Mouse (Mus musculus) embryonic facial prominence, embryonic 14.5 days (tissue): ENCODE measurements around the gene Aktip. TPM values are rescaled to one million over a fixed set of nuclear protein-coding genes. Genes with fewer than 3 reads are reported as not detected.

ENCODE experiments used
- ATAC-seq: fragments of 200-750 bp; cut with Nextera tagmentation; 2 replicates; pipeline ENCODE4 v1.8.0; 2017; ENCODE audit warnings: low read depth, moderate number of reproducible peaks, moderate TSS enrichment
- DNase-seq: peaks from one replicate; pipeline ENCODE4 v3.0.0-alpha.2; 2015; ENCODE audit warnings: low spot score
- H3K27ac ChIP-seq: fragments of 300-500 bp; sonication (generic); replicated peaks from 2 replicates; pipeline ENCODE4 v1.5.1; 2014; ENCODE audit warnings: low read depth, mild to moderate bottlenecking, low read length, moderate library complexity
- H3K27me3 ChIP-seq: fragments of 300-500 bp; sonication (generic); replicated peaks from 2 replicates; pipeline ENCODE4 v1.6.1; 2014; ENCODE audit warnings: low read length; ENCODE audit not compliant: control insufficient read depth, insufficient read depth
- H3K36me3 ChIP-seq: fragments of 300-500 bp; sonication (generic); 2 replicates; pipeline ENCODE4 v1.6.1; 2014; ENCODE audit warnings: low read length, mixed read lengths; ENCODE audit not compliant: control insufficient read depth, insufficient read depth
- H3K4me1 ChIP-seq: fragments of 300-500 bp; sonication (generic); 2 replicates; pipeline ENCODE4 v1.6.1; 2014; ENCODE audit warnings: antibody characterized with exemption, low read length; ENCODE audit not compliant: control insufficient read depth, insufficient read depth
- H3K4me2 ChIP-seq: fragments of 300-500 bp; sonication (generic); 2 replicates; pipeline ENCODE4 v1.6.1; 2014; ENCODE audit warnings: low read depth, mild to moderate bottlenecking, low read length, moderate library complexity, mixed read lengths
- H3K4me3 ChIP-seq: fragments of 300-500 bp; sonication (generic); 2 replicates; pipeline ENCODE4 v1.5.1; 2014; ENCODE audit warnings: low read depth, mild to moderate bottlenecking, low read length
- H3K9ac ChIP-seq: fragments of 300-500 bp; sonication (generic); 2 replicates; pipeline ENCODE4 v1.6.1; 2014; ENCODE audit warnings: low read depth, mild to moderate bottlenecking, low read length, moderate library complexity, mixed read lengths
- H3K9me3 ChIP-seq: fragments of 300-500 bp; sonication (generic); 2 replicates; pipeline ENCODE4 v1.6.1; 2016; ENCODE audit warnings: low read length; ENCODE audit not compliant: control insufficient read depth
- WGBS: fragments of 180-500 bp; shearing (Covaris S2); extraction: QIAGEN DNeasy Blood & Tissue Kit; methylation state at CpG from one replicate; pipeline ENCODE4 v1.1.7; 2014; 5-methylcytosine and 5-hydroxymethylcytosine counted together
- polyA plus RNA-seq: library from polyadenylated mRNA; unstranded; fragments of >200 nt; fragmentation: Nextera tagmentation; extraction: Ambion mirVana; gene quantifications from 2 replicates; pipeline ENCODE4 v1.2.1, GENCODE M21; 2014

Aktip gene
- polyA plus RNA-seq, 1 experiment from 2014 or later: 58.5 TPM

DNA sequence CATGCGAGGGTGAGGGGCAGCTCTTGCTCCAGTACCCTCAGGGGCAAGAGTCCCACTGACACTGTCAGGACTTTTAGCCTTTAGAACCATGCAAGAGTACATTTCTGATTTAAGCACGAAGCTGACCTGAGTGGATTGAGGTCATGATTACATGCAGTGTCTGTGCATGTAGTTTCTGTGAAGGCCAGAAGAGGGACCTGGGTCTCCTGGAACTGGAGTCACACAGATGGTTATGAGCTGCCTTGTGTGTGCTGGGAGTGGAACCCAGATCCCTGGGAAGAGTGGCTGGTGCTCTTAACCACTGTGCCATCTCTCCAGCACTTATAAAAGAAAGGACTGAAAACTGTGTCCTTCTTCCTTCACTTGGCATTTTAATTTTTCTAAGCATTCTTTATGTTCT is 1.4 kb upstream of the Aktip start:
- peaks cover 11% of the 10 kb centered on the region; the same call in 1 of the 2 replicates for H3K4me1 ChIP-seq
- no peak overlapping the region for H3K27ac ChIP-seq
- no peaks in the 10 kb centered on the region for H3K9me3 ChIP-seq
- H3K4me2 ChIP-seq: no peak overlapping the region
- no peak for DNase-seq
- no peaks in the 10 kb centered on the region for H3K27me3 ChIP-seq
- H3K36me3 ChIP-seq: no peaks in the 10 kb centered on the region
- H3K4me3 ChIP-seq: no peak overlapping the region
- 70% methylated on average over 2 of the region's 2 CpGs for WGBS
- no peak overlapping the region for H3K9ac ChIP-seq
- no peak for ATAC-seq

DNA sequence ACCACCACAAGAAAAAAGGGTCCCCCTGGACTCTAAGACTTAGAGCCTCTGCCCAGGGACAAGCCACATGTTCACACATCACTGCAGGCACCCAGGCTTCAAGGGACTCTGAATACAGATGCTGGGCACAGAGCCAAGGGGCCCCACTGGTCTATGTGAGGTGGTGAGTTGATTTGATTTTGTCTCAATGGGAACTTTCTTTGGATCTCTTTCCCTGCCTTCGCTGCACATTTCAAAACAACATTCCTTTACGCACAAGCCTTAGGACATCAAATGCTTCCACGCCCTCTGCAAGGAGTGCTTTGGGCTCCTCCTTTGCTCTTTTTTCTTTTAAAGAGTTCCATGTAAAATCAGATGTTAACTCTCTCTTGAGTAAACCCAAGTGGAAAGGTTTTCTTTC is 1.7 kb downstream of the Aktip start:
- 19% methylated on average over 3 of the region's 3 CpGs for WGBS
- no peak overlapping the region for H3K4me3 ChIP-seq
- no peak overlapping the region for H3K9ac ChIP-seq
- H3K27ac ChIP-seq: no peak overlapping the region
- H3K36me3 ChIP-seq: no peaks in the 10 kb centered on the region
- peak; percentile 75 for DNase-seq
- H3K27me3 ChIP-seq: peaks cover 4% of the 10 kb centered on the region; the same call in 1 of the 2 replicates
- H3K4me1 ChIP-seq: peaks cover 11% of the 10 kb centered on the region; the same call in 1 of the 2 replicates
- H3K4me2 ChIP-seq: no peak overlapping the region
- 0 out of 2 replicates have a peak, but pooled peaks have one; percentile 15 for ATAC-seq
- H3K9me3 ChIP-seq: no peaks in the 10 kb centered on the region

DNA sequence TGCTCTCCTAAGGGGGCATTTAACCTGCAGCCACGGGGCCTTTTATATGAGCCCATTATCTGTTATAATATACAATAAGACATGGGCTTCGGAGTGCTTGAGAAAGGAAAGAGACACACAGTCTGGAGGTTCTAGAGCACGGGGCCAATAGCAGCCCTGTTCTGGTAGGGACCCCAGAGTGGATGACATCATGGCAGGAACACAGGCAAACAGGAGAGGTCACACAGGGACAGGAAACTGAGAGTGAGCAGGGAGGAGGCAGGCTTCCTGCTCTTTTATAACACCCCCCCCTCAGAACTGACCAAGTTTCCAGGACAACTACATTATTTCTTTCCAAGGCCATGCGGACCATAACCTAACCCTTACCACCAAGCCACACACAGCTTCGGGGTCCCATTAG is 2.5 kb downstream of the Aktip start:
- H3K4me1 ChIP-seq: peaks cover 11% of the 10 kb centered on the region; the same call in 1 of the 2 replicates
- H3K36me3 ChIP-seq: no peaks in the 10 kb centered on the region
- H3K27me3 ChIP-seq: peaks cover 4% of the 10 kb centered on the region; the same call in 1 of the 2 replicates
- no peak overlapping the region for H3K4me2 ChIP-seq
- ATAC-seq (no peak), DNase-seq (no peak)
- no peak overlapping the region for H3K27ac ChIP-seq
- H3K9me3 ChIP-seq: no peaks in the 10 kb centered on the region
- no peak overlapping the region for H3K9ac ChIP-seq
- H3K4me3 ChIP-seq: no peak overlapping the region
- 85% methylated on average over 5 of the region's 5 CpGs for WGBS

DNA sequence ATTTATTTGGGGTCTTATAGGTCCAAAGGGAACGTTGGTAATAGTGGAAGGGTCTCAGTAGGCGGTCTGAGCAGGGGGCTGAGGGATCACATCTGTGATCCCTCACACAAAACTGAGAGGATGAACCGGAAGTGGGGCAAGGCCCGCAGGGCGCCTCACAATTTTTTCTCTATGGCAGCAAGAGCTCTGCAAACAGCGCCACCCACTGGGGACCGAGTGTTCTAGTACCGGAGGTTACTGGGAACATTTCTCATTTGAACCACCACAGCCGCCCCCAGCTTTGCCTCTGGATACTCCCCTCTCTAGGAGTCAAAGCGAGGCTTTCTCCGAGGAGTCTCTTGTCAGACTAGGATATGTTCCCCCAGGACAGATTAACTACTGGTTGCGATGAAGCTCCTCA is 3.1 kb downstream of the Aktip start:
- peaks cover 4% of the 10 kb centered on the region; the same call in 1 of the 2 replicates for H3K27me3 ChIP-seq
- WGBS: 75% methylated on average over 12 of the region's 12 CpGs

DNA sequence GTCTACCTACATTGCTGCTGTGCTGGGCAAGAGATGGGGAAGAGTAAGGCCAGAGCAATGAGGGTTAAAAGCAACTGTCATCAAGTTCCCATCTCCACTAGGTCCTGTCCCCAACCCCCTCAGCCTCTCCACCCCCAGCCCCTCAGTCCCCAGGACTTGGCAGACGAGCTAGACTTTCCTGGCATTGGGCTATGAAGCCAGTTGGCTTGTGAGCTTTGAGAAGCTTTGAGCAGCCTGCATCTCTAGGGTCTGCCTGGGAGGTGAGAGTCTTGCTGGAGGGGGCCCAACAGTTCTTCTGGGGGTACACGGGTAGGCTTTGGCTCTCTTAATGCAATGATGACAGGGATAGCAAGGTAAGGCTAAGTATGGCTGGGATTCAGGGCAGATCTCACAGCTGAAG is 5.7 kb downstream of the Aktip start:
- H3K9ac ChIP-seq: no peak overlapping the region
- H3K4me1 ChIP-seq: peaks cover 16% of the 10 kb centered on the region; the same call in 1 of the 2 replicates
- DNase-seq: no peak
- WGBS: 83% methylated on average over 2 of the region's 2 CpGs
- H3K9me3 ChIP-seq: no peaks in the 10 kb centered on the region
- no peak overlapping the region for H3K27ac ChIP-seq
- H3K4me2 ChIP-seq: no peak overlapping the region
- no peak for ATAC-seq
- H3K4me3 ChIP-seq: no peak overlapping the region
- H3K27me3 ChIP-seq: peaks cover 4% of the 10 kb centered on the region; the same call in 1 of the 2 replicates
- no peaks in the 10 kb centered on the region for H3K36me3 ChIP-seq

More for the DNA sequence above, 3.1 kb downstream of the Aktip start:
- ATAC-seq (no peak), DNase-seq (no peak)
- Histone ChIP-seq H3K9me3 (no peaks in the 10 kb centered on the region), H3K4me3 (no peak overlapping the region), H3K4me2 (no peak overlapping the region), H3K36me3 (no peaks in the 10 kb centered on the region), H3K9ac (no peak overlapping the region), H3K27ac (no peak overlapping the region), H3K4me1 (peaks cover 11% of the 10 kb centered on the region; the same call in 1 of the 2 replicates)

DNA sequence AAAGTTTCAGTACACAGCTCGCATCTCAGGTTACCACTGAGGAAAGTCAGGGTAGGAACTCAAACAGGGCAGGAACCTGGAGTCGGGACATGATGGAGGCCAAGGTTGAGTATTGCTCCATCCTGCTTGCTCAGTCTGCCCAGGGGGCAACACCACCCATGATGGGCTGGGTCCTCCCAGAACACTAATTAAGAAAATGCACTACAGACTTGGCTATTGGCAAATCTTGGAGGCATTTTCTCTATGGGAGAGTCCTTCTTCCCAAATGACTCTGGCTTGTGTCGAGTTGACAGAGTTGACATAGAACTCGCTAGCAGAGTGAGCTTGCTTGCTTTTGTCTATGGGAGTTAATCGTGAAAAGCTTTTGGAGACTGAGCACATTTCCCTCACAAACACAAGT is 6.8 kb downstream of the Aktip start:
- 75% methylated on average over 5 of the region's 5 CpGs for WGBS
- DNase-seq: no peak
- no peak overlapping the region for H3K27ac ChIP-seq
- no peak overlapping the region for H3K4me2 ChIP-seq
- no peak for ATAC-seq
- peaks cover 4% of the 10 kb centered on the region; the same call in 1 of the 2 replicates for H3K27me3 ChIP-seq
- H3K9ac ChIP-seq: no peak overlapping the region
- no peaks in the 10 kb centered on the region for H3K36me3 ChIP-seq
- H3K9me3 ChIP-seq: no peaks in the 10 kb centered on the region
- peaks cover 8% of the 10 kb centered on the region; the same call in 1 of the 2 replicates for H3K4me1 ChIP-seq
- no peak overlapping the region for H3K4me3 ChIP-seq

DNA sequence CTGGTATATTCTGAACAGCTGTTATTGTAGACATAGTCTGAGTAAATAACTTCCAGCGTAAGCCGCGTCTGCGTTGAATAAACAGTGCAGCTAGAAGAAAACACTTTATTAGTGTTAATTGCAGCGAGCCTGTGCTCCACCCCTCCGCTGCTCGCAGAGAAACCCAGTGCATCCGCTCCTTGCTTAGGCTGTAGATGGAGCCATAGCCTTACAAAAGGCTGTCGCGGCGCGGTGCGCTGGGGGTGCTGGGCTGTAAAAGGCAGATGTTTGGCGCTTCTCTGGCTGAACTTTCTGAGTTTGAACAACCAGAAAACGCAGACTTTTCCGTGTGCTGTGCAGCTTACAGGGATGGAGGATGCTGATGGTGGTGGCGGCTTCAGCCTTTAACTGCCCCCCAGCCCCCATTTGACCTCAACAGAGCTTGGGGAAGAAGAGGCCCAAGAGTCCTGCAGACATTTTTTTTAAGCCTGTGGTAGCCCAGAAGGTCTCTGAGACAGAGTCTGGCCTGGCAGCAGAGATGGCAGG is 8.9 kb downstream of the Aktip start:
- no peaks in the 10 kb centered on the region for H3K36me3 ChIP-seq
- H3K9me3 ChIP-seq: no peaks in the 10 kb centered on the region
- H3K4me3 ChIP-seq: no peak overlapping the region
- H3K27me3 ChIP-seq: peaks cover 4% of the 10 kb centered on the region; the same call in 1 of the 2 replicates
- H3K4me1 ChIP-seq: peaks cover 5% of the 10 kb centered on the region; the same call in 1 of the 2 replicates
- ATAC-seq (peak; percentile 92), DNase-seq (peak; percentile 92)
- WGBS: 3% methylated on average over 17 of the region's 17 CpGs
- peak overlapping the region; percentile 39; the same call in 1 of the 2 replicates for H3K9ac ChIP-seq
- H3K4me2 ChIP-seq: peak overlapping the region; percentile 40
- H3K27ac ChIP-seq: no peak overlapping the region

DNA sequence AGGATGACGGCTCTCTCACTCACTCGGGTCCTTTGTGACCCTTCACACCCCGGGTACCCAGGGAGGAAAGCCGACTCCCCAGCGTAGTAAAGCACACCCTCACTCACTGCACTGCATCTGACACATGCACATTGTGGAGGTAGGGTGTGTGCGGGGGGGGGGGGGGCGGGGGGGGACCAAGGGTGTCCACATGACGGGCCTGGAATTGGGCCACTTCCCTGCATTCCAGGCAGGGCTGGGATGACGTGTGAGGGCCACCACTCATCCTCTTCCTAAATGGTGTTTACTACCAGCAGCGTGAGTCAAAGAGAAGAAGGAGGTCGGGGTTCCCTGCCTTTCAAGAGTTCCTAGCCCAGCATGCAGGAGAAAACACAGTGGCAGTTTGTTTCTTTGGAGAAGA is 11.6 kb downstream of the Aktip start:
- DNase-seq (no peak), ATAC-seq (no peak)
- no peak overlapping the region for H3K9ac ChIP-seq
- H3K9me3 ChIP-seq: 0 out of 2 replicates have a peak, but pooled peaks cover 7% of the 10 kb centered on the region
- H3K36me3 ChIP-seq: no peaks in the 10 kb centered on the region
- 76% methylated on average over 9 of the region's 11 CpGs for WGBS
- H3K27ac ChIP-seq: no peak overlapping the region
- H3K4me3 ChIP-seq: no peak overlapping the region
- H3K4me2 ChIP-seq: no peak overlapping the region
- no peaks in the 10 kb centered on the region; the same call in 1 of the 2 replicates for H3K27me3 ChIP-seq
- H3K4me1 ChIP-seq: peaks cover 5% of the 10 kb centered on the region; the same call in 1 of the 2 replicates

DNA sequence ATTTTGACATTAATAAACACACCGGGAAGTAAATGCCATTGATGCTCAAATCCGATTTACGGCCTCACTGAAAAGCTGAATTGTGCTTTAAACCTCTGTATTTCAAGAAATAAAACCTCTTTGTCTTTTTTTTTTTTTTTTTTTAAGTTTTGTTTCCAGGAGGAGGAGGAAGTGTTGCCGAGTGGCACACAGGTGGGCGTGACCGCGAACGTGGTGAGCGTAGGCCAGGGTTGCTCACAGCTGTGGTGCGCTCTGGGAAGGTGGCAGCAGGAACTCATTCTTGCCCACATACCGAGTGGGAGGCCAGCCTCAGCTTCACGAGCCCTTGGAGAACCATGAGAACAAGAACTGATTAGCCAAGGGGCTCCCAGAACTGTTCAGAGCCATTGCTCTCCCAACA is 13.4 kb downstream of the Aktip start:
- 57% methylated on average over 12 of the region's 12 CpGs for WGBS
- Histone ChIP-seq H3K9me3 (0 out of 2 replicates have a peak, but pooled peaks cover 7% of the 10 kb centered on the region), H3K4me3 (no peak overlapping the region), H3K27me3 (no peaks in the 10 kb centered on the region; the same call in 1 of the 2 replicates), H3K27ac (no peak overlapping the region), H3K4me2 (no peak overlapping the region), H3K4me1 (peaks cover 5% of the 10 kb centered on the region; the same call in 1 of the 2 replicates), H3K9ac (no peak overlapping the region), H3K36me3 (no peaks in the 10 kb centered on the region)
- ATAC-seq (peak; percentile 64; the same call in 1 of the 2 replicates), DNase-seq (no peak)
